Mouse (Mus musculus) gastrocnemius, adult 2 months (tissue): ENCODE results near the gene Faf2. TPM values are rescaled to one million over a fixed set of nuclear protein-coding genes. Genes with fewer than 3 reads are reported as not detected.
"Not testable (repeated sequence)": the region's sequence is repeated elsewhere in the genome, so short reads cannot be mapped to it uniquely, and the experiment has no call there.

Experiments used
- DNase-seq: peaks from one replicate; pipeline ENCODE4 v3.0.0; 2022
- H3K27ac ChIP-seq: fragments of 200-600 bp; 2 replicates; pipeline ENCODE4 v1.8.1; 2022; ENCODE audit warnings: mild to moderate bottlenecking
- H3K4me3 ChIP-seq: fragments of 200-600 bp; 2 replicates; pipeline ENCODE4 v1.8.1; 2022; ENCODE audit warnings: mild to moderate bottlenecking, moderate library complexity
- CTCF ChIP-seq: fragments of 200-600 bp; IDR thresholded peaks from 2 replicates; pipeline ENCODE4 v1.8.1; 2022; ENCODE audit warnings: antibody characterized with exemption, mild to moderate bottlenecking, moderate library complexity
- intact Hi-C: fragments of 180-260 bp; cut with DNase I; formaldehyde crosslinking; loops from one replicate; pipeline ENCODE4 v1.15.1; 2025
- total RNA-seq, 2 experiments: library from RNA; stranded (reverse); gene quantifications; 2 replicates each; pipeline ENCODE4 v1.2.3; 2021

The Faf2 gene
- total RNA-seq, 2 experiments from 2014 or later, result 11.1 to 16.8 TPM

GRCm38 (mm10) chr13:54608666-54609065 is 12.9 kb upstream of the Faf2 start:
- intact Hi-C loops, result loop anchor here (2.0 kb wide), 1 partner anchor 16 kb away; no protein-coding TSS in a partner anchor
- DNase-seq, result peak; percentile 67
- Histone ChIP-seq H3K27ac (peak overlapping the region; percentile 98), H3K4me3 (peak overlapping the region; percentile 99)
- no peak for TF ChIP-seq CTCF

GRCm38 (mm10) chr13:54609301-54609700 is 12.3 kb upstream of the Faf2 start:
- Histone ChIP-seq H3K27ac (peak overlapping the region; percentile 98), H3K4me3 (peak overlapping the region; percentile 99)
- no peak for DNase-seq
- intact Hi-C loops, result loop anchor here (2.0 kb wide), 1 partner anchor 16 kb away; no protein-coding TSS in a partner anchor
- no peak for TF ChIP-seq CTCF

DNA sequence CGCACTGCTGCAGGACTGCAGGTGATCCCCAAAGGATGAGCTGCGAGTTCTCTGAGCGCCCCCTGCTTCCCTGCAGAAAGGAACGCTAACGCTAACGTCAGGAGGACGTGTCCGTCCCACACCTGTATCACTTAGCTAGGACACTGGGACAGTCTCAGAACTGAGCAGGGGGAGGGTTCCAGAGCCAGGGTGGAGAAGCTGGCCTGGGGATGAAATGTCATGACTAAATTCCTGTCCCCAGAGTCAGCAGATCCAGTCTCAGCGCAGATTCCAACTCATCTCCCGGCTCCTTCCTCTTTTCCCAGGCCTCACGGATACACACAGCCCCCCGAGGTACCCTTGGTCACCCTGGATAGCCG is 11.0 kb upstream of the Faf2 start:
- H3K27ac ChIP-seq, result peak overlapping the region; percentile 98
- TF ChIP-seq CTCF, result no peak
- H3K4me3 ChIP-seq, result peak overlapping the region; percentile 99
- intact Hi-C loops, result loop anchor here (5.0 kb wide), 1 partner anchor 82 kb away; the partner anchor contains the start of gene Rnf44
- peak; percentile 67 for DNase-seq

DNA sequence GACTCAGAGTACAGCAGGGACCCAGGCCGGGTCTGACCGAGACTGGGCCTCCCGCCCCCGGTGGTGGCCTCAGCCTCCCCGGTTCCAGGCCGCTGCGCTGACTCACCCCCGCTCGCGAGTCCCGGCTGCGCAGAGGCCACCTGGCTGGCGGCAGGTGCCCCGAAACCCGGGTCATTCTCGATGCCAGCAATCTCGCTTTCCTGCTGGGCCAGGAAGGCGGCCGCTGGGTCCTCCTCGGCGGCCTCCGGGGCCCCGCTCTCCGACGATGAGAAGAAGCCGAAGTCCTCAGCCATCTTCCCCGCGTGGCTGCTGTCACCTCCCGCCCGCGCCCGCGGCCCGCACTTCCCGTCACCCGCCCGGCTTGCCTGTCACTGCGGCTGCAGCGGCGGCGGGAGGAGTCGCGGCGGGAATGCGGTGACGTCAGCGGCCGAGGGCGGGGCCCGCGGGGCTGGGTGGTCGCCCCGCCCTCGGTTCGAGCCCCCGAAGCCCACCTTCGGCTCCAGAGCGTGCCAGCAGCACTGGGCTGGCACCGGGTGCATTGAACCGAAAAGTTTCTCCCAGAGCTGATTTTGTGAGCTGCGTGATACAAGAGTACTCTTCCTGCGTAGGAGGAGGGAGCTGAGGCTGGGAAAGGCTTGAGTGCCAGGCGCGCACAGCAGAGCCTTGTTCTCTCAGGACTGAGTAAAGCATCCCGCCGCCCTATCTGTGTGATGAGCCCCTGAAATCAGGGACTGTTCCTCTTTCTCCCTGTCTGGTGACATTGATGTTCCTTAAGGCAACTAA is 10.4 kb upstream of the Faf2 start, which contains the start of gene Cltb:
Gene Cltb, minus strand, starts transcription at position 373 of the 783 bp plus-strand sequence.
- intact Hi-C loops, result loop anchor here (5.0 kb wide), 1 partner anchor 81 kb away; the partner anchor contains the start of gene Rnf44
- Histone ChIP-seq H3K4me3 (peak within 1 kb of the TSS; percentile 99), H3K27ac (peak within 1 kb of the TSS; percentile 98)
- no peak for TF ChIP-seq CTCF
- peak; percentile 96 for DNase-seq

GRCm38 (mm10) chr13:54613141-54613540 is 8.4 kb upstream of the Faf2 start:
- intact Hi-C loops, result loop anchor here (5.0 kb wide), 1 partner anchor 79 kb away; the partner anchor contains the start of gene Rnf44
- TF ChIP-seq CTCF, result peak; percentile 32
- not testable (repeated sequence) for H3K4me3 ChIP-seq, H3K27ac ChIP-seq, DNase-seq

DNA sequence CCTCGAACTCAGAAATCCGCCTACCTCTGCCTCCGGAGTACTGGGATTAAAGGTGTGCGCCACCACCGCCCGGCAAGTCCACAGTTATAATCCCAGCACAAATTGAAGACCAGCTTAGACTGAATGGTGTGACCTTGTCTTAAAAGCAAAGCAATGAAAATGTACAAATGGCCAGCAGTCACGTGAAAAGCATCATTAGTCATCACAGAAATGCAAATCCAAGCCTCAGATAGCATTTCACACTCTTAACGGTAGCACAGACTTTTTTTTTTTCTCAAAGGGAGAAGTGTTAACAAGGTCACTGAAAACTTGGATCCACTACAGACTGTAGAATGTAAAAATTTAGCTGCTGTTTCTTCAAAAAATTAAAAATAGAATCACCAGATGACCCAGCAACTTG is 5.3 kb upstream of the Faf2 start:
- no peak for DNase-seq
- Histone ChIP-seq H3K27ac (no peak overlapping the region), H3K4me3 (no peak overlapping the region)
- intact Hi-C loops, result no loop called here
- TF ChIP-seq CTCF, result no peak

GRCm38 (mm10) chr13:54616998-54617397 is 4.6 kb upstream of the Faf2 start:
- no peak for DNase-seq
- H3K27ac ChIP-seq, result no peak overlapping the region
- intact Hi-C loops, result no loop called here
- TF ChIP-seq CTCF, result no peak
- no peak overlapping the region for H3K4me3 ChIP-seq

GRCm38 (mm10) chr13:54621960-54622521 is 457 bp downstream of the Faf2 start:
- intact Hi-C loops, result loop anchor here (1.0 to 5.0 kb wide), 4 partner anchors 32 to 155 kb away; partner anchors contain the start of genes Higd2a, Nop16 and Thoc3
- H3K27ac ChIP-seq, result peak overlapping the region; percentile 98
- TF ChIP-seq CTCF, result no peak
- peak overlapping the region; percentile 96 for H3K4me3 ChIP-seq
- no peak for DNase-seq

DNA sequence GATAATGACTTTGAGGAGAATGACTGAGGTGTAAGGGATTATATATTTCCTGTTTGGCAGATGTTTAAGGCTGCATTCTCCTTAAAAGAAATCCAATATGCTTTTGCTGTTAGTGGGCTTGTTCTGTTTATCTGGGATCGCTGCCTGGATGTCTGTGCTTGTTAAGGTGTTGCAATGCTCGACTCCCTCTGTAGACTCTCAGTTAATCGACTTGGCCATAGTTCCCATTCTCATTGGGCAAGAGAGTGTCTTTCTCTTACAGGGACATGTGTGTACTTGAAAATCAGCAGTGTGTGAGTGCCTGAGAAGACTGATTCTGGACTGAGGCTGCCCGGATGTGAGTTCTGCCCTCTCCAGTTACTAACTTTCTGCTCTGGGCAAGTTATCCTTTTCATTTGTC is 7.5 kb downstream of the Faf2 start:
- intact Hi-C loops, result no loop called here
- H3K27ac ChIP-seq, result peak overlapping the region; percentile 46; the same call in 1 of the 2 replicates
- no peak for TF ChIP-seq CTCF
- H3K4me3 ChIP-seq, result no peak overlapping the region
- DNase-seq, result no peak

GRCm38 (mm10) chr13:54632731-54633277 is 11.2 kb downstream of the Faf2 start:
- no peak overlapping the region for H3K27ac ChIP-seq
- H3K4me3 ChIP-seq, result no peak overlapping the region
- no peak for DNase-seq
- no peak for TF ChIP-seq CTCF
- intact Hi-C loops, result no loop called here

- TF ChIP-seq CTCF, result no peak
- Histone ChIP-seq H3K27ac (no peak overlapping the region), H3K4me3 (no peak overlapping the region)
- intact Hi-C loops, result no loop called here
- no peak for DNase-seq
Measured at GRCm38 (mm10) chr13:54635011-54635410, 13.4 kb downstream of the Faf2 start.

DNA sequence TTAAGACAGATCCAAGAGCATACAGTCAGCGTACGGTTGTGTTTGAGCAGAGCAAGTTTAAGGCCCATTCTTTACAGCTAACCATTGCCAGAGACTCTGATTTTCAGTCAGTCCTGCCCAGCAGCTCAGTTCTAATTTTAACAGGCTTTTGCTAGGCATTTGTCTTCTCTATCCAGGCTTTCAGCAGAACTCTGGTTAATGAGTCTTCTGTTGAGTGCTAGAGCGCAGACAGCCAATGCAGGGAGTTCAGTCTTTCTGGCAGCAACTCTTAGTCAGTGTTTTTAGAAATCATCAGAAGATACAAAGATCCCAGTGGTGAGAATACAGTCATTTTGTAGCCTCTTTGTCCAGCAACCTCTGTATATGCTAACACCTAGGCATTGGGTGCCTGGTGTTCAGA is 28.9 kb downstream of the Faf2 start:
- intact Hi-C loops, result no loop called here
- H3K27ac ChIP-seq, result no peak overlapping the region
- TF ChIP-seq CTCF, result no peak
- no peak overlapping the region for H3K4me3 ChIP-seq
- DNase-seq, result no peak

DNA sequence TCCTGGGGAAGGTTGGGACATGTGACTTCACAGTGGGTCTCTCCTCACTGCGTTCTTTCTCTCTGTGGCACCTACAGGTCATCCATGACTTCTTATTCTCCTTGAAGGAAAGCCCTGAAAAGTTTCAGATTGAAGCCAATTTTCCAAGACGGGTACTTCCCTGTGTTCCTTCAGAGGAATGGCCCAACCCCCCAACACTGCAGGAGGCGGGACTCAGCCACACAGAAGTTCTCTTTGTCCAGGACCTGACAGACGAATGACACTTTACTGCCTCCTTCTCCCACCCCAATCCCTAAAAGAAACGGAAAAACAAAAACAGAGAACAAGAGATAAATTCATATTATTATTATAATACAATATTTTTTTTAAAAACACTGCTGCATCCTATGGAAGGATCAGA is 39.3 kb downstream of the Faf2 start:
- no peak for DNase-seq
- intact Hi-C loops, result no loop called here
- no peak for TF ChIP-seq CTCF
- Histone ChIP-seq H3K4me3 (no peak overlapping the region), H3K27ac (no peak overlapping the region)
